In genomic region chr8:124290911-124291691, GRCm38 (mm10) we compare ENCODE assay signal across 9 mouse cellular contexts. TPM values are rescaled to one million over a fixed set of nuclear protein-coding genes. Genes with fewer than 3 reads are reported as not detected.
DNase-seq lines count a peak whose midpoint lies in the region; ATAC-seq and TF ChIP-seq lines count a peak whose summit lies in the region.
"Had no signal": no experiment of that assay in that cellular context is flagged by ENCODE, and none has a peak within 500 bp of the region (broad histone marks: within the 10 kb centered on the region; RNA-seq: fewer than 3 reads in every experiment).

No protein-coding gene starts in this region.

- H3K27me3 ChIP-seq in liver, adult 2 months (ENCODE audit: control insufficient read depth, insufficient read depth, low read length), result no peaks in the 10 kb centered on the region
- H3K27me3 ChIP-seq in liver, embryonic 12.5 days (replicated peaks), result no peaks in the 10 kb centered on the region
- H3K27me3 ChIP-seq: midbrain, embryonic 12.5 days had no signal

- TF ChIP-seq CTCF in liver, adult 2 months (IDR thresholded peaks at IDR 0.05; ENCODE audit: low read depth, low read length), result peak; percentile 65

- H3K4me1 ChIP-seq in liver, adult 2 months (ENCODE audit: control insufficient read depth, insufficient read depth, low read length), result peaks cover 8% of the 10 kb centered on the region
- peaks cover 43% of the 10 kb centered on the region for H3K4me1 ChIP-seq in liver, embryonic 12.5 days

- H3K36me3 ChIP-seq in liver, adult 2 months (ENCODE audit: control insufficient read depth, insufficient read depth, low read length), result no peaks in the 10 kb centered on the region
- H3K36me3 ChIP-seq in liver, embryonic 12.5 days, result no peaks in the 10 kb centered on the region

- no peak for TF ChIP-seq POLR2A in liver, adult 2 months (IDR thresholded peaks at IDR 0.05; ENCODE audit: extremely low read depth, insufficient read depth, low read length)

- peaks cover 21% of the 10 kb centered on the region; the same call in 1 of the 2 replicates for H3K79me2 ChIP-seq in liver, adult 2 months (ENCODE audit: control insufficient read depth, insufficient read depth, low read length)

- no peak overlapping the region for H3K4me3 ChIP-seq in liver, adult 2 months (ENCODE audit: insufficient read depth, low read depth, low read length)
- no peak overlapping the region for H3K4me3 ChIP-seq in liver, embryonic 12.5 days
- H3K4me3 ChIP-seq: midbrain, embryonic 12.5 days had no signal

- 93% methylated on average over 9 of the region's 9 CpGs for WGBS in liver, adult 2 months
- 83% methylated on average over 9 of the region's 9 CpGs for WGBS in liver, embryonic 12.5 days (ENCODE audit: insufficient replicate concordance)

- H3K9me3 ChIP-seq in liver, embryonic 12.5 days (replicated peaks), result no peaks in the 10 kb centered on the region
- H3K9me3 ChIP-seq: midbrain, embryonic 12.5 days had no signal

- no peak for ATAC-seq in liver, embryonic 12.5 days
- peak; percentile 60 for ATAC-seq in megakaryocyte-erythroid progenitor cell, adult 5-6 weeks (replicated peaks; ENCODE audit: low FRiP score, low TSS enrichment, poor library complexity, severe bottlenecking)

- H3K4me2 ChIP-seq in liver, embryonic 12.5 days, result no peak overlapping the region
- H3K4me2 ChIP-seq: midbrain, embryonic 12.5 days had no signal

- H3K27ac ChIP-seq in liver, adult 2 months (replicated peaks; ENCODE audit: insufficient read depth, low read depth, low read length), result no peak overlapping the region
- H3K27ac ChIP-seq in liver, embryonic 12.5 days, result no peak overlapping the region
- H3K27ac ChIP-seq: midbrain, embryonic 12.5 days had no signal

- DNase-seq in cerebellum, adult 9-10 months, result peak; percentile 65
- no peak for DNase-seq in cerebellum, adult 11-12 months
- DNase-seq in liver, adult 2 months (ENCODE audit: extremely low read depth, low read depth, low spot score), result no peak
- peak; percentile 41 for DNase-seq in T-cell, adult 2 months (ENCODE audit: low spot score)
- DNase-seq in frontal cortex, postnatal 25 days (ENCODE audit: low spot score in 2 of 2), result no peak
- DNase-seq in left cerebral cortex, adult 8-10 months (ENCODE audit: low spot score in 2 of 2), result no peak

- H3K9ac ChIP-seq in liver, adult 2 months (ENCODE audit: low read depth, low read length), result no peak overlapping the region
- H3K9ac ChIP-seq in liver, embryonic 12.5 days, result no peak overlapping the region
- H3K9ac ChIP-seq: midbrain, embryonic 12.5 days had no signal

RNA-seq across cellular contexts. Expression of gene Galnt2, which starts 59.9 kb away (rescaled TPM):
- 9.3 and 11.3 TPM in 2 replicates for total RNA-seq in liver, adult 2 months (2014; rRNA removed)
- polyA plus RNA-seq in liver, adult 2 months (2012; rRNA removed), result 7.3 and 11.3 TPM in 2 replicates
- 36.6 and 37.5 TPM in 2 replicates for polyA plus RNA-seq in liver, embryonic 12.5 days (2016; fragmentation: Nextera tagmentation; extraction: Ambion mirVana)
- 9.5 and 12.4 TPM in 2 replicates for total RNA-seq in megakaryocyte-erythroid progenitor cell, adult 5-6 weeks (2014; fragmentation: Nextera tagmentation)
- total RNA-seq in megakaryocyte-erythroid progenitor cell, adult 5-6 weeks (2017), result 1.9 and 6.8 TPM in 2 replicates
- 10 to 100 TPM; 34.5 to 49.5 (median 39.8) TPM for total RNA-seq in left cerebral cortex, adult 8-10 months (2022)

Comparison
In these comparisons a context has a peak if more than half of its experiments do, and no peak if none do; other contexts are left out.
1. DNase-seq: peak in cerebellum, adult 9-10 months (single experiment) and T-cell, adult 2 months (single experiment); none in cerebellum, adult 11-12 months (single experiment), liver, adult 2 months (single experiment), frontal cortex, postnatal 25 days (0 of 2) and left cerebral cortex, adult 8-10 months (0 of 2).